Mouse (Mus musculus) gastrocnemius, postnatal 14 days (tissue): ENCODE measurements around the gene Oas1d. TPM values are rescaled to one million over a fixed set of nuclear protein-coding genes. Genes with fewer than 3 reads are reported as not detected.
A peak's percentile ranks its signal among the peaks of the same experiment; 100 is the strongest.
"Not testable (repeated sequence)": the region's sequence is repeated elsewhere in the genome, so short reads cannot be mapped to it uniquely, and the experiment has no call there.

ENCODE experiments used
- DNase-seq: peaks from one replicate; pipeline ENCODE4 v3.0.0; 2021; ENCODE audit warnings: mixed read lengths
- intact Hi-C: fragments of 180-260 bp; cut with DNase I; formaldehyde crosslinking; loops from one replicate; pipeline ENCODE4 v1.15.1; 2025; ENCODE audit warnings: low total_unique reads
- total RNA-seq, 2 experiments: library from RNA; stranded (reverse); gene quantifications; 2 replicates each; pipeline ENCODE4 v1.2.3; 2021

The Oas1d gene
- total RNA-seq, 2 experiments from 2014 or later = not detected

- intact Hi-C loops = no loop called here
- DNase-seq = no peak
These were observed 16.0 kb upstream of the Oas1d start for GRCm38 (mm10) chr5:120898307-120898706.

DNA sequence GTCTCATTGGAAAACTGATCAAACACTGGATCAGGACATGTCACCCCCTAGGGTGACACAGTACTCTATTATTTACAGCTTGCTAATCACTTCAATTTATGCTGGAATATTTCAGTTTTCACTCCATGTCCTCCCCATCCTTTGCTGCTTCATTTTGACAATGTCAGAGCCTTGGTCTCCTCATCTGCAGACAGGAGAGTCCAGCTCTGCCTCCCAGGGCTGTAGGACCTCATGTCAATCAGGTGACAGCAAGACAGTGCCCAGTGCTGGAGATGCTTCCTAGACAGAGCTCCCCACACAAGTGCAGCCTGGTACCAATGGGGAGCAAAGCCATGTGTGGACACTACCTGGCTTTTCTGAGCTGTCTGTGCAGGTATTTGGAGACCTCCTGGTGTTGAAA, 15.6 kb upstream of the Oas1d start:
- no peak for DNase-seq
- intact Hi-C loops = no loop called here

DNA sequence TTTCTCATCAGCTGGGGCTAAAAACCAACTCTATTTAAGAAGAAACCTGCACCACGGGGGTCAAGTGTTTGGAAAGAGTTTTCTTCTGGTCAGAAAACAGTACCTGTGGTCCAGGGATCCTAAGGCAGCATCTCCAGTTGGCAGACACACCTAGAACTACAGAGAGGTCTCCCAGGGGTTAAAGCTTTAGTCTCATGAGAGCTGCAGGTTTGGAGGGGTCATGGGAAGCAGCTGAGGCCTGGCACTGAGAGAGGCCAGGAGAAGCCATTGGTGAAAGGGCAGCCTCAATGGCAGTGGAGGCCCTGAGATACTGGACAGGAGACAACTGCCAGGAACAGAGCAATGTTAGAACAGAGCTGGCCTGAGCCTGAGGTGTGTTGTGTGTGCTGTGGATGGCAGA, 13.7 kb upstream of the Oas1d start:
- intact Hi-C loops = no loop called here
- no peak for DNase-seq

GRCm38 (mm10) chr5:120902056-120902455, 12.3 kb upstream of the Oas1d start:
- intact Hi-C loops = no loop called here
- no peak for DNase-seq

GRCm38 (mm10) chr5:120906791-120907733, 7.3 kb upstream of the Oas1d start, which contains the start of gene Oas1a:
Gene Oas1a, minus strand, starts transcription at chr5:120907521.
- DNase-seq, intact Hi-C loops: not testable (repeated sequence)

DNA sequence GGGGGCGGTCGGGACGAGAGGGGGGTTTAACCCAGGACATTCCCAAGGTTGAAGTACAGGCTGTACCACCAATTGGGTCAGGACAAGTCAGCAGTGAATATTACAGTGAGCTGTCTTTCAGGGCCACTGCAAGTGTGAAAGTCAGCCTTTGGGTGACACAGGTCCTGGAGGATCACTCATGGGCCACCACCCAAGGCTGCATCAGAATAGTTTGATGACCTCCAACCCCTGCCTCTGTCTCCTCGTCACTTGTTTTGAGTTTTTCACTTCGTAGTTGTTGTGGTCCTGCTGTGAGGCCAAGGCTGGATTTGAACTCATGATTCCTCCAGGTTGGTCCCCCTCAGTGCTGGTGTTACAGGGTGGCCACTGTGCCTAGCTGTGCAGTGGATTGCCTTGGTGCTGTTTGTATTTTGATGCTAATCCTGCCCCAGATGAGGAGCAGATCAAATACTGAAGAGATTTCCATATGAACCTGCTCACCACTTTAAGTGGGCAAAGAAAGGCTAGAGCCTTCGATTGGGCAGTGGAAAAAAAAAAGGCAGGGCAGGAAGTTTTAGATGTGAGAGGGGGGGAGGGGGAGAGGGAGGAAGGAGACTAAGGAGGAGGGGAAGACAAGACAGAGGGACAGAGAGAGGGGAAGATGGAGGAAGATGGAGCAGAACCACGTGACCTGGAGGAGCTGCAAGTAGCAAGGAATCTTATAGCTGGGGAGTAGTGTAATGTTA, 6.0 kb upstream of the Oas1d start:
- intact Hi-C loops = no loop called here
- no peak for DNase-seq

DNA sequence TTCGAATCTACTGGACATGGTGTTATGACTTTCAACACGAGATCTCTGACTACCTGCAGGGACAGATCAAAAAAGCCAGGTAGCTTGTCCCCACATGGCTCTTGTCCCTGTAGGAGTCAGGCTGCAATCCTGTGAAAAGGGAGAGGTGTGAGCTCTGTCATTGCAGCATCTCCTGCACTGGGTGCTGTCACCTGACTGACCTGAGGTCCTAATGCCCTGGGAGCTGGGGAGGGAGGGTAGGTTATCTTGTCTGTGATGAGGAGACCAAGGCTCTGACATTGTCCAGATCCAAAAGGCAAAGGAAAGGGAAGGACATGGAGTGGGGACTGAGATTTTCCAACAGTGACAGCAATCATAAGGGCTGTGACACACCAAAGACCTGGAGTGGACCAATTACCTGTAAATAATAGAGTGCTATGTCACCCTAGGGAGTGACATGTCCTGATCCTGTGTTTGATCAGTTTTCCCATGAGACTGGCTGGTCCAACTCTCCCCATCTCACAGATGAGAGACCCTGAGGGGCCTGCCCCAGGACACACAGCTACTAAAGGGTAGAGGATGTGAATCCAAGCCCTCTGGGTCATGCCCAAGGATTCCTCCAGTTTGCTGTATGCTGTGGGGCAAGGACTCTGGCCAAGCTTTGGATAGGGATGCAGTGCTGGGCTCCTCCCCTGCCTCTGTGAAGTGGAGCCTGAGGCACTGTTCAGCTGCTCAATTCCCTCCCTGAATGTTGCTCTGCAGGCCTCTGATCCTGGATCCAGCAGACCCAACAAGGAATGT, 5.0 kb downstream of the Oas1d start:
- DNase-seq, intact Hi-C loops: not testable (repeated sequence)

DNA sequence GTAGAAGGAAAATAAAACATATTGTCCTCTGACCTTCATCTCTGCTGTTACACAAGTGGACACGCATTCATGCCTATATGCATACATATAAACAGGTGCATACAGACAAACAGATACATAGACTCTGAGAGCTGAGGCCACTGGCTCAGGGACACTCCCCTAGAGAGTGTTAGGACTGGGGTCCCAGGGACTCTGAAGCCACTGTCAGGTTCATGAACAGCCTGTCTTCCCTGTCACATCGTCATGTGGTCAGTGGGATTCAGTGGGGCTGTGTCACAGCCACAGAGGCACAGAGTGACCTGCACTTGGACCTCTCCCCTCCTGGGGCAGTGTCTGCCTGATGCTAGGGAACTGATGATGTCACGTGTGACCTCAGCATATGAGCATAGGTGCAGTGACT, 6.0 kb downstream of the Oas1d start:
- DNase-seq = no peak
- intact Hi-C loops = no loop called here

- intact Hi-C loops = no loop called here
- DNase-seq = no peak
These were observed 9.6 kb downstream of the Oas1d start for GRCm38 (mm10) chr5:120923969-120924368.

DNA sequence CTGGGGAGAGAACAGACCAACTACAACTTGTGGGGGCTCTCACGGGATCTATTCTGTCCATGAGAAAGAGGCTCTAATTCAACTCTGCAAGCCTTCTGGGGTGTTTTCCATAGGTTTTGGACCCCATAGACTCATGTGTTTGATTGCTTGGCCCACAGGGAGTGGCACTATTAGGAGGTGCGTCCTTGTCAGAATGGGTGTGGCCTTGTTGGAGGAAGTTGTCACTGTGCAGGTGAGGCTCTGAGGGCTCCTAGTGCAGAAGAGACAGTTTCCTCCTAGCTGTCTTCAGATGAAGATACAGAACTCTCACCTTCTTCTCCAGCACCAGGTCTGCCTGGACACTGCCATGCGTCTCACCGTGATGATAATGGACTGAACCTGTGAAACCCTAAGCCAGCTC, 10.2 kb downstream of the Oas1d start:
- intact Hi-C loops, DNase-seq: not testable (repeated sequence)

DNA sequence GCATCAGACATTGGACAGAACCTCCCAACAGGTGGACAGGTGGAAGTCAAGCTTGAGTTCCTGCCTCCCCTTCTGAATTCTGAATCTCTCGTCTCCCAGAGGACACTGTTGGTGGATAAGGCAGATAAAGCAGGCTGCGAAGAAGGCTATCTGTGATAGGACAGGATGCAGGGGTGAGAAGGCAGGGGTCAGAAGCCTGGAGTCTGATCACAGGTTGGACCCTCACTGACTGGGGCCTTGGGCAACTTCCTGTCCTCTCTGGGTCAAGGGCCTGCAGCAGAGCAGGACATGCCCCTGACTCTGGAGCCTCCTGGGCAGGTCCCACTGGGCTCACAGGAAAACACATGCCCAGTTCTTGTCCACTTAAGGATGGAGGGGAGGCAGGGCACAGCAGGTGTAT, 12.0 kb downstream of the Oas1d start:
- intact Hi-C loops, DNase-seq: not testable (repeated sequence)

GRCm38 (mm10) chr5:120927036-120927435, 12.7 kb downstream of the Oas1d start:
- no peak for DNase-seq
- intact Hi-C loops = no loop called here

- no peak for DNase-seq
- intact Hi-C loops = no loop called here
These were observed 19.6 kb downstream of the Oas1d start for GRCm38 (mm10) chr5:120933966-120934365.

DNA sequence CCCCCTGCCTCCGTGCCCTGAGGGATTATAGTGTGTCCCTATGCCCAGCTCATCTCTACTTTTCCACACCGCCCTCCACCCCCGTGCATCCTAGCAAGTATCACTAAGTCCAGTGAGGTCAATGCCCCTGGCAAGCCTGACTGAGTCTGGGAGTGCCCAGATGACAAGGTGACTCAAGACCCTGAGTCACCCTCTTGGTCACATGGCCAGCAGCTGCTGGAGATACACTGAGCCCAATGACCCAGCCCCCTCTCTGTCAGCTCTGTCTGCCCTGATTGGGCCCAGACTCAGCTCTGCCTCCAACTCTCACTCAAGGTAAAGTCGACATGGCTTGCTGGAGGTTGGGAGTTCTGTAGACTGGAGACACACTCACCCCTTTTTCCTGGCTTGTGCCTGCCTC, 23.5 kb downstream of the Oas1d start:
- DNase-seq = no peak
- intact Hi-C loops = no loop called here

DNA sequence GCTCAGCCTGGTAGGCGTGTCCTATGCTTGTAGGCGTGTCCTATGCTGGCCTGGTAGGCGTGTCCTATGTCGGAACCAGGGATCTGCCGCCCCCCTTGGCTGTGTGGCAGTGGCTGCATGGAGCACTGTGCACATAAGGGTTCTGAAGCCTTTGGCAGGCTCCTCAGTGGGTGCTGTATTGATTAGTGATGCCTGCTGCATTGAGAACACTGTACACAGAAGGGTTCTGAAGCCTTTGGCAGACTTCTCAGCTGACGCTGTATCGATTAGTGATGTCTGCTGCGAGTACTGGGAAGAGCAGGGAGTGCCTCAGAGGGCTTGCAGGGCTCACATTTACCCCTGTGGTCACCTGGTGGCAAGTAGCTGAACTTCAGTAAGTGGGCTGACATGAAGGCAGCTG, 24.2 kb downstream of the Oas1d start:
- DNase-seq = no peak
- intact Hi-C loops = no loop called here

GRCm38 (mm10) chr5:120942076-120942475, 27.7 kb downstream of the Oas1d start:
- DNase-seq = no peak
- intact Hi-C loops = no loop called here

- intact Hi-C loops = no loop called here
- peak; percentile 34 for DNase-seq
These were observed 38.0 kb downstream of the Oas1d start for GRCm38 (mm10) chr5:120952242-120952770.

- intact Hi-C loops = no loop called here
- DNase-seq = no peak
These were observed 39.6 kb downstream of the Oas1d start for GRCm38 (mm10) chr5:120953974-120954373.

GRCm38 (mm10) chr5:120961004-120961403, 46.7 kb downstream of the Oas1d start:
- DNase-seq = no peak
- intact Hi-C loops = no loop called here

GRCm38 (mm10) chr5:120966156-120966555, 51.8 kb downstream of the Oas1d start:
- intact Hi-C loops = no loop called here
- DNase-seq = no peak
